Mouse (Mus musculus) adrenal gland, postnatal 14 days (tissue): ENCODE data around the gene Imp3. TPM values are rescaled to one million over a fixed set of nuclear protein-coding genes. Genes with fewer than 3 reads are reported as not detected.

Experiments
- DNase-seq: peaks from one replicate; pipeline ENCODE4 v3.0.0; 2021; ENCODE audit warnings: mixed read lengths
- total RNA-seq: library from RNA; stranded (reverse); gene quantifications from 2 replicates; pipeline ENCODE4 v1.2.3, GENCODE M21; 2021

Imp3 gene
- total RNA-seq, 1 experiment from 2014 or later = 76.4 TPM

GRCm38 (mm10) chr9:56970158-56970557 lies 32.9 kb downstream of the Imp3 start:
- no peak for DNase-seq

GRCm38 (mm10) chr9:56973960-56974524 lies 36.8 kb downstream of the Imp3 start:
- no peak for DNase-seq

- DNase-seq = no peak
Measured at GRCm38 (mm10) chr9:56975199-56975598, 37.9 kb downstream of the Imp3 start.

- DNase-seq = no peak
Measured at GRCm38 (mm10) chr9:56980186-56980585, 42.9 kb downstream of the Imp3 start.

- no peak for DNase-seq
Measured at GRCm38 (mm10) chr9:56981502-56981901, 44.2 kb downstream of the Imp3 start.

Other genes starting within 250 kb of the Imp3 start
- gene Lingo1, start 141.0 kb upstream of the Imp3 start, total RNA-seq = 1.4 and 3.0 TPM in 2 replicates
- gene Odf3l1, start 72.8 kb upstream of the Imp3 start, total RNA-seq = 2.0 and 3.2 TPM in 2 replicates
- gene Cspg4, start 72.4 kb upstream of the Imp3 start, total RNA-seq = 12.5 and 17.0 TPM in 2 replicates
- 17.9 and 22.6 TPM in 2 replicates for gene Snx33, start 9.1 kb upstream of the Imp3 start, total RNA-seq
- gene Snupn, start 13.4 kb downstream of the Imp3 start, total RNA-seq = 12.5 and 13.3 TPM in 2 replicates
- 39.2 and 43.4 TPM in 2 replicates for gene Ptpn9, start 57.4 kb downstream of the Imp3 start, total RNA-seq
- 50.6 and 55.0 TPM in 2 replicates for gene Sin3a, start 134.6 kb downstream of the Imp3 start, total RNA-seq
- 97.2 and 118 TPM in 2 replicates for gene Man2c1, start 193.2 kb downstream of the Imp3 start, total RNA-seq
- gene Neil1, start 210.8 kb downstream of the Imp3 start, total RNA-seq = 10.6 and 11.2 TPM in 2 replicates
- 47.0 and 52.2 TPM in 2 replicates for gene Commd4, start 220.9 kb downstream of the Imp3 start, total RNA-seq